Mouse (Mus musculus): ENCODE data around the gene Ctsk. TPM values are rescaled to one million over a fixed set of nuclear protein-coding genes. Genes with fewer than 3 reads are reported as not detected.
"Not testable (repeated sequence)": the region's sequence is repeated elsewhere in the genome, so short reads cannot be mapped to it uniquely, and the experiment has no call there.

Gene Ctsk
- total RNA-seq, 2 experiments from 2014 or later, result not detected

DNA sequence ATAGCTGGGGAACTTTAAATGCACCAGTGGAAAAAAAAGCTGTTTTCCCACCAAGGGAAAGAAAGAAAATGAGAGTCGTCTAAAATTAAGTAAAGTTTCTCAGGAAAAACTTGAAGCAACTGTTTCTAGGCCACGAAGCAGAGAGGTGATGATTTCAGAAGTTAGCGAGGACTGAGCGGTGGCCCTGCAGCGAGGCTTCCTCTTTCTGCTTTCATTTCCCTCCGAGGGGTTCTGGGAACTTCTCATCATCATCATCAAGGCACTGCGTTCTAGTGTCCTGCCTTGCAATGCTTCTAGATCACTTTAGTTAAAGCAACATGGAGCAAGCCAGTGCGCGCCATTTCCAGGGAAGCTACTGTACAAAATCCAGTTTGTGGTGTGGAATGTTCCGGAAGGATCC, 22.1 kb downstream of the Ctsk start:
- ATAC-seq (replicated peaks; ENCODE audit: poor library complexity, severe bottlenecking), result peak; percentile 51

DNA sequence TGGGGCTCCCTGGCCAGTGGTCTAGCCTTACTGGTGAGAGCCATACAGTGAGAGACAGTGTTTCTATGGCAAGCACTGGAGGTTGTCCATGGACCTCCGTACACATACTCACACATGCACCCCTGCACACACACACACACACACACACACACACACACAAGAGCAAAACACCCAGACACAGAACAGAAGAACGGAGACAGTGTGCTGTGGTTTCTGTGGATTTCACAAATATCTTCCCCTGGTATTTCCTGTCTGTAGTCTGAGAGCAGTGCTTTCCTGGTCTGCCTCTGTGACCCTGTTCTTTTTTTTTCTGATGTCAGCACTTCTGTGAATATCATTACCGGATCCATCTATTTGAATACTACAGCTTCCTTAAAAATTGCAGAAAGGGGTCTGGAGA, 24.6 kb downstream of the Ctsk start:
- peak; percentile 81 for ATAC-seq (replicated peaks; ENCODE audit: poor library complexity, severe bottlenecking)

DNA sequence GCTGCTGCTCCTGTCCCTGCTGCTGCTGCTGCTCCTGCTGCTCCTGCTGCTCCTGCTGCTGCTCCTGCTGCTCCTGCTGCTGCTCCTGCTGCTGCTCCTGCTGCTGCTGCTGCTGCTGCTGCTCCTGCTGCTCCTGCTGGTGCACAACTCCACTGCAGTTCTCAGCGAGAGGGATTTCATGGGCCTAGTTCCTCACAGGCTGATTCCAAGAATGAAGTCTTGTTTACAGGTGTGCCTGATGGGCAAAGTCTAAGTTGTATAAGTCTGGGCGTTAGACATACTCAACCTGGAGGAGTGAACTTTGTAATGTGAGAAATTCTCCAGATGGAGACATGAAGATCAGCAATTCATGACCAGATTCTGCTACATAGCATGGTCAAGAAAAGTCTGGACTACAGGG, 25.6 kb downstream of the Ctsk start:
- no peak for ATAC-seq (replicated peaks; ENCODE audit: poor library complexity, severe bottlenecking)

DNA sequence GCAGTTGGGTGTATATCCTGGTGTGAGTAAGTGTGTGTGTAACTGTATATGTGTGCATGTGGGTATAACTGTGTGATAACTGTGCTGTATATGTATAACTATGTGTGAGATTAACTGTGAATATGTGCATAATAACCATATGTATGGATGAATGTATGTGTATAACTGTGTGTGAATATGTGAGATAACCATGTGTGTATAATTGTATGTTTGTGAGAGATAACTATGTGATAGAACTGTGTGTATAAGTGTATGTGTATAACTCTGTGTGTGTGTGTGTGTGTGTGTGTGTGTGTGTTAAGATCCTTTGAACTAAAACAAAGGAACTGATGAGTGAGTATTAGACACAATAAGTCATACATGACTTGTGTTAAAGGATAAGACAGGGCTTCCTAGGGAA, 27.1 kb downstream of the Ctsk start:
- no peak for ATAC-seq (replicated peaks; ENCODE audit: poor library complexity, severe bottlenecking)

DNA sequence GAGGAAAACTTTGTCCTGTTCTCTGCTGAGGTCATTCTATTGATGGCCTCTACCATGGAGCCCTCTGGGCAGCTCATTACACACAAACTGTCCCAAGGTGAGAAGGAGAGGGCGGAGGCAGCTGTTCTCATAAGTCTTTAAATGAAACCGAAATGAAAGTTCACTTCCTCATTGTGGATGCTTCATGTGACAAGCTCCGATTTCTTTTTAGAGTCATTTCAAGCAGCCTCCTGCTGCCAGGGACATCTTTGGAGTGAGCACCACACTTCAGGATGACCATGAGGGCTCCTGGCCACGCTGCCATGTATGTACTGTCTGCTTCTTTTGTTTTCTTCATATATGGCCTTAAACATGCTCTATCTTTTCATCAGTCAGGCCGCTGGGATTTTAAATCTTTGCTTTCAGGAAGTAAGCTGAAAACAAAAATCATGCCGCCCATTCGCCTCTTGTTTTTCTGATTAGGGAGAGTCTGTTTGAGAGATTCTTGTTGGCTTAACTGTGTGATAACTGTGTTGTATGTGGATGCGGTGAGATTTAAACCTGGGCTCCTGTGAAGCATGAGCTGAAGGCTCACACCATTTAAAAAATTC, 27.7 kb downstream of the Ctsk start, which contains the start of gene Ctss:
Ctss (plus strand) TSS at position 165 of the 590 bp plus-strand sequence.
- peak; percentile 28 for ATAC-seq (replicated peaks; ENCODE audit: poor library complexity, severe bottlenecking)

DNA sequence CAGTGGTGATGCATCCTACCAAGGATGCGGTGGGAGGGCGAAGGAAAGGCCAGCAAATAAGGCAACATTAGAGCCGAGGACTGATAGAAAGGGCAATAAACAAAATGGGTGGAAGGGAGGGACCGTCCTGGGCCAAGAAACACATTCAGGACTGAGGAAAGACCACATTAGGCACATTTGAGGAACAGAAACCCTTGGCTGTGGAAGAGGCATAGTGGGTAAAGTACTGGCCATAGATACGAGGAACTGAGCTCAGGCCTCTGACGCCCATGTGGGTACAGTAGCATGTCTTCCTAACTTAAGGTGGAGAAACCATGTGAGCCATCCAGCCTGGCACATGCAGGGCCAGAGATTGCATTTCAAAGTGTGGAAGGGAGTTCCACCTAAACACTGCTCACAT, 30.8 kb downstream of the Ctsk start:
- ATAC-seq (replicated peaks; ENCODE audit: poor library complexity, severe bottlenecking), result peak; percentile 99

DNA sequence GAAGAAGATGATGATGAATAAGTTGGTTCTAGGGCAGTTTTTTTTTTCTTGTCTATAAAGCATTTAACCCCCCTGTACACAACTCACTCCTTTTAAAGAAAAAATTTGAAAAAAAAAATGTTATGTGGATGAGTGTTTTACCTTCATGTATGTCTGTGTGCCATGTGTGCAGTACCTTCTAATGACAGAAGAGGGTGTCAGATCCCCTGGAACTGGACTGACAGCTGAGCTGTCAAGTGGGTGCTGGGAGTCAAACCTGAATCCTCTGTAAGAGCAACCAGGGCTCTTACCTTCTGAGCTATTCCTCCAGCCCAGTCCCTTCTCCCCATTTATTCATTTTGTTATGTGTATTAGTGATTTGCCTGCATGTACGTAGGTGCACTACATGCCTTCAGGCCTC, 32.0 kb downstream of the Ctsk start:
- ATAC-seq (replicated peaks; ENCODE audit: poor library complexity, severe bottlenecking), result no peak

DNA sequence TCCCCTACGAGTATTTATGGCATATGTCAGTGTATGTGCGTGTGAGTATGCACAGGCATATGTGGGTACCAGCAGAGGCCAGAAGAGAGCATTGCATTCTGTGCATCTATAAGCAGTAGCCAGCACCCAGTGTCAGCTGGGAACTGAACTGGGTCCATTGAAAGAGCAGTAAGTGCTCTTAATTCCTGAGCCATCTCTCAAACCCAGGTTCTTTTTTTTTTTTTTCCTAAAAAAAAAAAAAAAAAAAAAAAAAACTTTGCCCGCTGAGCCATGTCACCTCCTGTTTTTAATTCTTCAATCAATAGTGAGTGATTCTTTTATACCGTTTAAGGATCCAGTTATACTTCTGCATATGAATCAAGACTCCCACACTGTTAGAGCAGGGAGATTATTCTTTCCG, 34.3 kb downstream of the Ctsk start:
- no peak for ATAC-seq (replicated peaks; ENCODE audit: poor library complexity, severe bottlenecking)

DNA sequence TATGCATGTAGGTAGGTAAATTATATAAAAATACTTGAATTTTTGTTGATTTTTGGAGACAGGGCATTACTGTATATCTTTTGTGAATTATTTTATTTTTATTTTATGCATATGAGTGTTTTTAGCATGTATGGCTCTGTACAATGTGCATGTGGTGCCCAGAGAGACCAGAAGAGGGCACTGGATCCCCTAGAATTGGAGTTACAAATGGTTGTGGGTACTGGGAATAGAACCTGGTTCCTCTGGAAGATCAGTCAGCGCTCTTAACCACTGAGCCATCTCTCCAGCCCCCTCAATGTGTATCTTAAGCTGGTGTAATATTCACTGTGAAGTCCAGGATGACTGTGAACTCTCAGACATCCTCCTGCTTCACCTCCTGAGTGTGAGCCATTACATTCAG, 35.9 kb downstream of the Ctsk start:
- no peak for ATAC-seq (replicated peaks; ENCODE audit: poor library complexity, severe bottlenecking)

DNA sequence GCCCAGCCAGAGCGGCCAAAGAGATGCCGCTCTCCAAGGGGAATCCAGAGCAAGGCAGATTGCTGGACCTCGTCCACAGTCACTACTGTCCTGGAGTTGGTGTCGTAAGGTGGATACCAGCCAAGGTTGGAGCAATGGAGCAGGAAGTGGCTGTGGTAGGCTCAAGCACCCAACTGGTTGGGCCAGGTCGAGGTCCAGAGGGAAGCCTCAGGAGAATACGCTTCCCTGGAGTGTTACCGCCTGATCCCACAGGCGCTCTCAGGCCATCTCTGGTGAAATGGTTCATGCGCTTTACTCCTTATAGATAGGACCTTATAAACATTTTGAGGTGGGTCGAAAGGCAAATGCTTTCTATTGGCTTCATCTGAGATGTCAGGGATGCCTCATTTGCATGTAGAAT, 39.9 kb downstream of the Ctsk start:
- ATAC-seq (replicated peaks; ENCODE audit: poor library complexity, severe bottlenecking), result peak; percentile 44; the same call in 1 of the 2 replicates

DNA sequence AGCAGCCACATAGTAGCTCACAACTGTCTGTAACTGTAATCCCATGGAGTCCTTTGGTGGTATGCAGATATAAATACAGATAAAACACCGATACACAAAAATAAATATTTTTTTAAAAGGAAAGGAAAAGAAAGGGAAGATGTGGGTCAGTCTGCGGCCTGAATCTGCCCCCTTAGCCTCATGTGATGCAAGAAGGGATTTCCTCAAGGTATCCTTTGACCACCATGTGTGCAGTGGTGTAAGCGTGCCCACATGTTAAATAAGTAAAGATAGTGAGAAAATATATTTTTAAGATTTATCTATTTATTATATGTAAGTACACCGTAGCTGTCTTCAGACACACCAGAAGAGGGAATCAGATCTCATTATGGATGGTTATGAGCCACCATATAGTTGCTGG, 40.8 kb downstream of the Ctsk start:
- peak; percentile 58 for ATAC-seq (replicated peaks; ENCODE audit: poor library complexity, severe bottlenecking)

DNA sequence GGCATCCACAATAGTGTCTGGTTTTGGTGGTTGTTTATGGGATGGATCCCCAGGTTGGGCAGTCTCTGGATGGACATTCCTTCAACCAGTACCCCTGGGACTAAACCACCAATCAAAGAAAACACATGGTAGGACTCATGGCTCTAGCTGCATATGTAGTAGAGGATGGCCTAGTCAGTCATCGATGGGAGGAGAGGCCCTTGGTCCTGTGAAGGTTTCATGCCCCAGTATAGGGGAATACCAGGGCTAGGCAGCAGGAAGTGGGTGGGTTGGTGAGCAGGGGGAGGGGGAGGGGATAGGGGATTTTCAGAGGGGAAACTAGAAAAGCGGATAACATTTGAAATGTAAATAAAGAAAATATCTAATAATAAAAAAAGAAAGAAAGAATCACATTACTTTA, 42.1 kb downstream of the Ctsk start:
- ATAC-seq (replicated peaks; ENCODE audit: poor library complexity, severe bottlenecking), result not testable (repeated sequence)

DNA sequence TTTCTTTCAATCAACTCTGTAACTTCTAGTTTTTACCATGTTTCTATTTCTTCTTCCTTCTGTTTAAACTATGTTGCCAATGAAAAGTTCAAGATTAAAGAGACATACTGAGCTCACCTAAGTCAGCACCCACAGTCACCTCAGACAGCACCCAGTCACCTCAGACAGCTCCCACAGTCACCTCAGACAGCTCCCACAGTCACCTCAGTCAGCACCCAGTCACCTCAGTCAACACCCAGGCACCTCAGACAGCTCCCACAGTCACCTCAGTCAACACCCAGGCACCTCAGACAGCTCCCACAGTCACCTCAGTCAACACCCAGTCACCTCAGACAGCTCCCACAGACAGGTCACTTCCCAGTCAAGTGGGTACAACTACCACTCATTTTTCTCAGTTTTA, 43.1 kb downstream of the Ctsk start:
- ATAC-seq (replicated peaks; ENCODE audit: poor library complexity, severe bottlenecking), result no peak

DNA sequence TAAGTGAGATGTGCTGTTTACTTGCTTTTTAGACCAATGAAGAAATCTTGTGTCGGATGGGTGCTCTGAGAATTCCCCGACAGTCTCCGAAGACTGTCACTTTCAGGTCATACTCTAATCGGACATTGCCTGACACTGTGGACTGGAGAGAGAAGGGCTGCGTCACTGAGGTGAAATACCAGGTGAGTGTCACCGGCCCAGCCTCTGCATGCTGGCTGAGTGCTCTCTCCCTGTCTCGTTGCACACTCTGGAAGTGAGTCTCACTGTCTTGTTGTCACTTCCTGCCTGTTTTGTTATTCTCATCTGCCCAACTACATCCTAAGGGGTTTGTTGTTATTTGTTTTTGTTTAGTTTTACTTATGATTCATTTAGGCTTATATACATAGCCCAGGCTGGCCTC, 43.9 kb downstream of the Ctsk start:
- ATAC-seq (replicated peaks; ENCODE audit: poor library complexity, severe bottlenecking), result no peak

DNA sequence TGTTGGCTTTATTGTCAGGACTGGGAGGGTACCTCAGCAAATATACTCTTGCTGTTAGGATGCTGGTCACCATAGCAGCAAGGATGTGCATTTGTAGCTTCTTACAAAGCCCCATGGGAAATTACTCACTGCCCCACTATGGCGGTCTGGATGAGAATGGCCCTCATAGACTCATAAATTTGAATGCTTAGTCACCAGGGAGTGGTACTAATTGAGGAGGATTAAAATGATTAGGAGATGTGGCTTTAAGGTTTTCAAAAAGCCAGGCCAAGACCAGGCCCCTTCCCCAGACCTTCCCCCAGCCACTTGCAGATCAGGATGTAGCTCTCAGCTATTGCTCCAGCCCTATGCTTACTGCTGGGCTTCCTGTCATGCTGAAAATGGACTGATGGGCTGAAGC, 51.1 kb downstream of the Ctsk start:
- no peak for ATAC-seq (replicated peaks; ENCODE audit: poor library complexity, severe bottlenecking)

DNA sequence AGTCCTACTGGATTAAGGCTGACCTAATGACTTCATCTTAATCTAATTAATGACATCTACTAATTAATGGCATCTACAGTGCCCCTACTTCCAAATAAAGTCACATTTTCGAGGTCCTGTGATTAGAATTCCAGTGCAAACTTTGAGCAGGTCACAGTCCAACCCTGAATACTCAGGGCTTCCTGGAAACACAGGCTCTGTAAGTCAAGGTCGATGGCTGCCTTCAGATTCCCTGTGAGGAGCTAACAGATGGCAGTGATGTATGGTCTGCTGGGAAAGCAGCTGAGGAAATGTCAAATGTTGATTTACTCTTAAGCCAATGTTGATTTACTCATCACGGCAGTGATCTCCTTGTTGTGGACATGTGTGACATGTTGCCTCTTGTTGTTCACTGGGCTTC, 54.9 kb downstream of the Ctsk start:
- no peak for ATAC-seq (replicated peaks; ENCODE audit: poor library complexity, severe bottlenecking)

Other genes starting within 250 kb of the Ctsk start
- gene Bnipl, start 248.1 kb upstream of the Ctsk start, total RNA-seq (2014; fragmentation: Nextera tagmentation), result 0.88 TPM in 1 of 2 replicates, not detected in the other
- not detected in 2 replicates for gene Bnipl, start 248.1 kb upstream of the Ctsk start, total RNA-seq (2017)
- gene Mindy1, start 217.9 kb upstream of the Ctsk start, total RNA-seq (2014; fragmentation: Nextera tagmentation), result 26.9 and 56.5 TPM in 2 replicates
- 22.8 and 30.0 TPM in 2 replicates for gene Mindy1, start 217.9 kb upstream of the Ctsk start, total RNA-seq (2017)
- gene Prune1, start 217.2 kb upstream of the Ctsk start, total RNA-seq (2014; fragmentation: Nextera tagmentation), result 17.8 and 25.4 TPM in 2 replicates
- gene Prune1, start 217.2 kb upstream of the Ctsk start, total RNA-seq (2017), result 9.3 and 11.3 TPM in 2 replicates
- gene Anxa9, start 192.1 kb upstream of the Ctsk start, total RNA-seq (2014; fragmentation: Nextera tagmentation), result 15.5 and 18.0 TPM in 2 replicates
- 5.0 and 5.4 TPM in 2 replicates for gene Anxa9, start 192.1 kb upstream of the Ctsk start, total RNA-seq (2017)
- 193 and 213 TPM in 2 replicates for gene Cers2, start 184.5 kb upstream of the Ctsk start, total RNA-seq (2014; fragmentation: Nextera tagmentation)
- 87.8 and 88.6 TPM in 2 replicates for gene Cers2, start 184.5 kb upstream of the Ctsk start, total RNA-seq (2017)
- 40.6 and 43.4 TPM in 2 replicates for gene Setdb1, start 142.1 kb upstream of the Ctsk start, total RNA-seq (2014; fragmentation: Nextera tagmentation)
- 28.9 and 32.8 TPM in 2 replicates for gene Setdb1, start 142.1 kb upstream of the Ctsk start, total RNA-seq (2017)
- gene 4930558C23Rik, start 96.4 kb upstream of the Ctsk start, total RNA-seq (2014; fragmentation: Nextera tagmentation), result not detected in 2 replicates
- gene 4930558C23Rik, start 96.4 kb upstream of the Ctsk start, total RNA-seq (2017), result not detected in 2 replicates
- gene Arnt, start 64.9 kb upstream of the Ctsk start, total RNA-seq (2014; fragmentation: Nextera tagmentation), result 31.4 and 34.3 TPM in 2 replicates
- gene Arnt, start 64.9 kb upstream of the Ctsk start, total RNA-seq (2017), result 14.7 and 17.1 TPM in 2 replicates
- 26.1 and 42.2 TPM in 2 replicates for gene Ctss, start 27.5 kb downstream of the Ctsk start, total RNA-seq (2014; fragmentation: Nextera tagmentation)
- gene Ctss, start 27.5 kb downstream of the Ctsk start, total RNA-seq (2017), result 74.5 and 94.5 TPM in 2 replicates
- gene Hormad1, start 60.4 kb downstream of the Ctsk start, total RNA-seq (2014; fragmentation: Nextera tagmentation), result not detected in 2 replicates
- gene Hormad1, start 60.4 kb downstream of the Ctsk start, total RNA-seq (2017), result not detected in 2 replicates
- 32.6 and 41.0 TPM in 2 replicates for gene Golph3l, start 89.7 kb downstream of the Ctsk start, total RNA-seq (2014; fragmentation: Nextera tagmentation)
- gene Golph3l, start 89.7 kb downstream of the Ctsk start, total RNA-seq (2017), result 48.4 and 54.8 TPM in 2 replicates
- 44.2 and 44.3 TPM in 2 replicates for gene Ensa, start 125.7 kb downstream of the Ctsk start, total RNA-seq (2014; fragmentation: Nextera tagmentation)
- gene Ensa, start 125.7 kb downstream of the Ctsk start, total RNA-seq (2017), result 47.7 and 63.0 TPM in 2 replicates
- gene Mcl1, start 159.5 kb downstream of the Ctsk start, total RNA-seq (2014; fragmentation: Nextera tagmentation), result 88.5 and 94.4 TPM in 2 replicates
- gene Mcl1, start 159.5 kb downstream of the Ctsk start, total RNA-seq (2017), result 123 and 124 TPM in 2 replicates
- gene Adamtsl4, start 188.7 kb downstream of the Ctsk start, total RNA-seq (2014; fragmentation: Nextera tagmentation), result 0.23 and 1.4 TPM in 2 replicates
- gene Adamtsl4, start 188.7 kb downstream of the Ctsk start, total RNA-seq (2017), result 0.17 TPM in 1 of 2 replicates, not detected in the other
- gene Ecm1, start 240.3 kb downstream of the Ctsk start, total RNA-seq (2014; fragmentation: Nextera tagmentation), result 5.6 and 10.4 TPM in 2 replicates
- gene Ecm1, start 240.3 kb downstream of the Ctsk start, total RNA-seq (2017), result 0.30 TPM in 1 of 2 replicates, not detected in the other